Mouse (Mus musculus) embryonic facial prominence, embryonic 12.5 days (tissue): ENCODE results near the gene Mdh2. TPM values are rescaled to one million over a fixed set of nuclear protein-coding genes. Genes with fewer than 3 reads are reported as not detected.

Experiments
- ATAC-seq: fragments of 200-750 bp; cut with Nextera tagmentation; 2 replicates; pipeline ENCODE4 v1.8.0; 2017; ENCODE audit not compliant: insufficient number of reproducible peaks, insufficient read depth, low FRiP score, low TSS enrichment
- H3K27ac ChIP-seq: fragments of 300-500 bp; sonication (generic); 2 replicates; pipeline ENCODE4 v1.5.1; 2016; ENCODE audit warnings: mild to moderate bottlenecking
- H3K27me3 ChIP-seq: fragments of 300-500 bp; sonication (generic); 2 replicates; pipeline ENCODE4 v1.6.1; 2016; ENCODE audit warnings: mild to moderate bottlenecking, moderate library complexity
- H3K36me3 ChIP-seq: fragments of 300-500 bp; sonication (generic); 2 replicates; pipeline ENCODE4 v1.6.1; 2016; ENCODE audit warnings: mild to moderate bottlenecking
- H3K4me1 ChIP-seq: fragments of 300-500 bp; sonication (generic); 2 replicates; pipeline ENCODE4 v1.6.1; 2016
- H3K4me2 ChIP-seq: fragments of 300-500 bp; sonication (generic); replicated peaks from 2 replicates; pipeline ENCODE4 v1.6.1; 2016; ENCODE audit warnings: mild to moderate bottlenecking, moderate library complexity
- H3K4me3 ChIP-seq: fragments of 300-500 bp; sonication (generic); 2 replicates; pipeline ENCODE4 v1.5.1; 2016; ENCODE audit warnings: mild to moderate bottlenecking
- H3K9ac ChIP-seq: fragments of 300-500 bp; sonication (generic); 2 replicates; pipeline ENCODE4 v1.6.1; 2016; ENCODE audit warnings: mild to moderate bottlenecking, moderate library complexity
- H3K9me3 ChIP-seq: fragments of 300-500 bp; sonication (generic); 2 replicates; pipeline ENCODE4 v1.6.1; 2016; ENCODE audit warnings: mild to moderate bottlenecking, moderate library complexity
- WGBS: fragments of 180-500 bp; shearing (Covaris S2); methylation state at CpG from one replicate; pipeline ENCODE4 v1.1.7; 2016; 5-methylcytosine and 5-hydroxymethylcytosine counted together
- polyA plus RNA-seq: library from polyadenylated mRNA; unstranded; fragments of >200 nt; fragmentation: Nextera tagmentation; extraction: Ambion mirVana; gene quantifications from 2 replicates; pipeline ENCODE4 v1.2.1, GENCODE M21; 2016

Mdh2 gene
- polyA plus RNA-seq, 1 experiment from 2014 or later, result 498 TPM

- Histone ChIP-seq H3K27ac (no peak overlapping the region), H3K4me3 (0 out of 2 replicates have a peak overlapping the region, but pooled peaks have one; percentile 20), H3K27me3 (no peaks in the 10 kb centered on the region), H3K9me3 (0 out of 2 replicates have a peak, but pooled peaks cover 2% of the 10 kb centered on the region), H3K36me3 (no peaks in the 10 kb centered on the region), H3K4me1 (0 out of 2 replicates have a peak, but pooled peaks cover 6% of the 10 kb centered on the region), H3K9ac (no peak overlapping the region), H3K4me2 (peak overlapping the region; percentile 28; the same call in 1 of the 2 replicates)
- WGBS, result 44% methylated on average over 3 of the region's 3 CpGs
- no peak for ATAC-seq
These were observed 29.0 kb downstream of the Mdh2 start for GRCm38 (mm10) chr5:135807263-135807637.

- ATAC-seq, result no peak
- WGBS, result 68% methylated on average over 5 of the region's 5 CpGs
- Histone ChIP-seq H3K27ac (no peak overlapping the region), H3K9ac (no peak overlapping the region), H3K4me2 (no peak overlapping the region), H3K36me3 (no peaks in the 10 kb centered on the region), H3K4me1 (no peaks in the 10 kb centered on the region), H3K4me3 (no peak overlapping the region), H3K9me3 (no peaks in the 10 kb centered on the region), H3K27me3 (no peaks in the 10 kb centered on the region)
These were observed 34.7 kb downstream of the Mdh2 start for GRCm38 (mm10) chr5:135812991-135813390.

- Histone ChIP-seq H3K36me3 (no peaks in the 10 kb centered on the region), H3K27ac (no peak overlapping the region), H3K4me3 (no peak overlapping the region), H3K9me3 (no peaks in the 10 kb centered on the region), H3K9ac (no peak overlapping the region), H3K4me1 (peaks cover 8% of the 10 kb centered on the region), H3K4me2 (no peak overlapping the region), H3K27me3 (peaks cover 9% of the 10 kb centered on the region; the same call in 1 of the 2 replicates)
- no peak for ATAC-seq
- WGBS, result 42% methylated on average over 7 of the region's 7 CpGs
These were observed 40.2 kb downstream of the Mdh2 start for GRCm38 (mm10) chr5:135818491-135818890.

- Histone ChIP-seq H3K4me3 (no peak overlapping the region), H3K4me1 (peaks cover 16% of the 10 kb centered on the region), H3K4me2 (no peak overlapping the region), H3K9ac (no peak overlapping the region), H3K9me3 (no peaks in the 10 kb centered on the region), H3K27ac (no peak overlapping the region), H3K27me3 (peaks cover 9% of the 10 kb centered on the region; the same call in 1 of the 2 replicates), H3K36me3 (no peaks in the 10 kb centered on the region)
- no peak for ATAC-seq
- WGBS, result 16% methylated on average over 7 of the region's 7 CpGs
These were observed 44.1 kb downstream of the Mdh2 start for GRCm38 (mm10) chr5:135822316-135822944.

- WGBS, result 53% methylated on average over 3 of the region's 3 CpGs
- H3K27me3 ChIP-seq, result peaks cover 5% of the 10 kb centered on the region; the same call in 1 of the 2 replicates
- H3K9me3 ChIP-seq, result no peaks in the 10 kb centered on the region
- H3K4me1 ChIP-seq, result peaks cover 16% of the 10 kb centered on the region
- H3K27ac ChIP-seq, result no peak overlapping the region
- no peak for ATAC-seq
- H3K4me2 ChIP-seq, result no peak overlapping the region
- no peaks in the 10 kb centered on the region for H3K36me3 ChIP-seq
- no peak overlapping the region for H3K4me3 ChIP-seq
- no peak overlapping the region for H3K9ac ChIP-seq
These were observed 46.2 kb downstream of the Mdh2 start for GRCm38 (mm10) chr5:135824517-135824916.

- 38% methylated on average over 6 of the region's 6 CpGs for WGBS
- no peak overlapping the region for H3K4me3 ChIP-seq
- peaks cover 16% of the 10 kb centered on the region for H3K4me1 ChIP-seq
- no peaks in the 10 kb centered on the region for H3K27me3 ChIP-seq
- no peak overlapping the region for H3K9ac ChIP-seq
- peak overlapping the region; percentile 46; the same call in 1 of the 2 replicates for H3K27ac ChIP-seq
- ATAC-seq, result no peak
- H3K4me2 ChIP-seq, result no peak overlapping the region
- H3K9me3 ChIP-seq, result no peaks in the 10 kb centered on the region
- H3K36me3 ChIP-seq, result no peaks in the 10 kb centered on the region
These were observed 47.9 kb downstream of the Mdh2 start for GRCm38 (mm10) chr5:135826225-135826624.

GRCm38 (mm10) chr5:135829381-135829780 is 51.1 kb downstream of the Mdh2 start:
- Histone ChIP-seq H3K4me1 (peaks cover 8% of the 10 kb centered on the region), H3K9me3 (no peaks in the 10 kb centered on the region), H3K9ac (no peak overlapping the region), H3K27me3 (no peaks in the 10 kb centered on the region), H3K4me3 (no peak overlapping the region), H3K36me3 (no peaks in the 10 kb centered on the region), H3K4me2 (no peak overlapping the region), H3K27ac (no peak overlapping the region)
- WGBS, result 84% methylated on average over 8 of the region's 8 CpGs
- no peak for ATAC-seq

GRCm38 (mm10) chr5:135832729-135833128 is 54.4 kb downstream of the Mdh2 start:
- peaks cover 3% of the 10 kb centered on the region for H3K4me1 ChIP-seq
- no peak overlapping the region for H3K27ac ChIP-seq
- H3K27me3 ChIP-seq, result peaks cover 10% of the 10 kb centered on the region
- H3K4me3 ChIP-seq, result no peak overlapping the region
- no peak overlapping the region for H3K4me2 ChIP-seq
- ATAC-seq, result no peak
- no peaks in the 10 kb centered on the region for H3K9me3 ChIP-seq
- H3K9ac ChIP-seq, result no peak overlapping the region
- 48% methylated on average over 4 of the region's 4 CpGs for WGBS
- H3K36me3 ChIP-seq, result no peaks in the 10 kb centered on the region

- Histone ChIP-seq H3K27ac (no peak overlapping the region), H3K9me3 (no peaks in the 10 kb centered on the region), H3K9ac (peak overlapping the region; percentile 36; the same call in 1 of the 2 replicates), H3K27me3 (peaks cover 10% of the 10 kb centered on the region), H3K4me2 (peak overlapping the region; percentile 91), H3K4me3 (peak overlapping the region; percentile 48), H3K36me3 (no peaks in the 10 kb centered on the region), H3K4me1 (peaks cover 3% of the 10 kb centered on the region)
- under 1% methylated on average over 47 of the region's 47 CpGs for WGBS
- ATAC-seq, result peak; percentile 82
These were observed 56.6 kb downstream of the Mdh2 start for GRCm38 (mm10) chr5:135834769-135835491.

- Histone ChIP-seq H3K4me1 (peaks cover 3% of the 10 kb centered on the region), H3K36me3 (no peaks in the 10 kb centered on the region), H3K9ac (no peak overlapping the region), H3K4me2 (peak overlapping the region; percentile 91), H3K9me3 (no peaks in the 10 kb centered on the region), H3K27me3 (peaks cover 10% of the 10 kb centered on the region), H3K27ac (no peak overlapping the region), H3K4me3 (peak overlapping the region; percentile 48)
- peak; percentile 64; the same call in 1 of the 2 replicates for ATAC-seq
- 3% methylated on average over 12 of the region's 12 CpGs for WGBS
These were observed 57.2 kb downstream of the Mdh2 start for GRCm38 (mm10) chr5:135835492-135835858.

GRCm38 (mm10) chr5:135835981-135836380 is 57.7 kb downstream of the Mdh2 start:
- peaks cover 10% of the 10 kb centered on the region for H3K27me3 ChIP-seq
- peak overlapping the region; percentile 91 for H3K4me2 ChIP-seq
- WGBS, result 25% methylated on average over 12 of the region's 12 CpGs
- no peak overlapping the region for H3K9ac ChIP-seq
- H3K9me3 ChIP-seq, result no peaks in the 10 kb centered on the region
- peaks cover 3% of the 10 kb centered on the region for H3K4me1 ChIP-seq
- no peak overlapping the region for H3K27ac ChIP-seq
- H3K4me3 ChIP-seq, result no peak overlapping the region
- H3K36me3 ChIP-seq, result no peaks in the 10 kb centered on the region
- ATAC-seq, result no peak
